Mouse (Mus musculus) cerebellum, adult 9-10 months (tissue): ENCODE measurements at regions not wholly inside any gene's neighbourhood (a gene's known extent, or its start where the extent isn't known, plus 50 kb on each side); places are given as distances from the start of the nearest gene placed in this dataset.

Experiments
- DNase-seq: peaks from one replicate; pipeline ENCODE4 v3.0.0; 2022

DNA sequence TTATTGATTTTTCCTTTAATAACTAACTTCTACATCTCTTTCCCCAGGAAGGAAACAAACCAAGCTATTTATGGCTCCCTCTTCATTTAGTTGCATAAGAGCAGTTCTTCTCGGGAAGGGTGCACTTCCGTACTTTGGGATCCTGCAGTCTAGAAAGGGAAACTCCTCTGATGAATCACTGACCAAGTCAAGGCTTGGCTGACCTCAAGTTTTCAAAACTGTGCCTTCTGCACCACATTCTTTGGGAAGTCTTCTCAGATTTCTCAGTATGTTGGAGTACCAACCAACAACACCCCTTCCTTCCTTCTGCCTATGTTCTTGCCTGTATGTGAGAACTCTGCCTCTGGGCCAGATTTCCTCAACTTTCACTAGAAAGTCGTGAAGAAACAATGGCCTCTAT, 1452.6 kb downstream of the Gsdmc2 start:
- DNase-seq = no peak

GRCm38 (mm10) chr15:62389431-62390105, 1455.4 kb downstream of the Gsdmc2 start:
- no peak for DNase-seq

- no peak for DNase-seq
Observed at GRCm38 (mm10) chr15:62382233-62382632, 1459.4 kb upstream of the A1bg start.

DNA sequence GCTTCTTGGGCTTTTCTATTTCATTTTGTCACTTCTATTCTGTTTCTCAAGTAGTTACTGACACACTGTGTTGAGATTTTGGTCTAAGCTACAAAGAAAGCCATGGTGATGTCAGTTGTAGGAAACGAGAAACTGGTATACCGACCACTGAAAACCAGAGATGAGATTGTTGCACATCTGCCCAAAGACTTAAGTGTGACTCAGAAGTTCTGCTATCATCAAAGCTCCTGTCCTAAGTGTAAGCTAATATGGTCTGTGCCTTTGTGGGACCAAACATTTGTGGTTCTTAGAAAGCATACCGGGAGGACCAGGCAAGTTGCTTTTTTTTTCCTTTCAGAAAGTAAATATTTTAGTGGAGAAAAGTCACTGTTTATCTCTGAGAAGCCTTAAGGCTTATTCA, 1451.8 kb upstream of the A1bg start:
- DNase-seq = no peak

GRCm38 (mm10) chr15:62361171-62361570, 1438.4 kb upstream of the A1bg start:
- no peak for DNase-seq

DNA sequence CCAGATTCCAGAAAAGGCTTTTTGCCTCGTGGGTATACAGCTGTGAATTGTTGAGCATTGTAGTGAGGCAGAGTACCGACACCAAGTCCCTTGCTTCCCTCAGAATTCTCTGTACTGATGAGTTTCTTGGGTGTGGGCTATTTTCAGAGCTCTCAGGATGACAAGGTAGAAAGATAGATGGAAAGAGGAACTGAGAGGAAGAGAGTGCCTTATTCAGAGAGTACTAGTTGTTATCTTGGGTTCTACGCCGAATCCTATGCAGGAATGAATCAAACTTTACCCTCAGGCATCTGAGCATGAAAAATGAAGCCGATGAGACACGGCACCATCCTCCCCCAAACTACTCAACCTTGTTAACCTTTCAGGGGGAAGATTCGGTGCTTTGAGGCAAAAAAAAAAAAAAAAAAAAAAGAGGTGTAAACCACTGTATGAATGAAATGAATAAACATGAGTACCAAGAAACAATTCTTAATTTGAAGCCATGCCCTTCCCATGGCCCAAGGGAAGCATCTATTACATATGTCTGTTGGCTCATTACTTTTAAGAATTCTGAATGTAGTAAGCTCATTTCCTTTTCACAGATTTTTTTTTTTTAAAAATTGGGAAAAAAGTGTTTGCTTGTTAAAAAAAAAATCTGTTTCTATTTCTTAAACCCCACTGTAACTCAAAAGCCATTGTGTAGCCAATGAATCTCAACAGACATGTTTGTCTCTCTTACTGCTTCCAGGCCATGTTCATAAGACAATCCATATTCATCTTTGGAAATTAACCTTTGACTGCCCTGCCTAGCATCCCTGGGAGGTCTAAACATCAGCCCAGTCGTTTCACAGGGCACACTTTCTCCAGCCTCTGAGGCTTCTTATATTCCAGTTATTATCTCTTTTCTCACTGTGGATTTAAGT, 1435.8 kb upstream of the A1bg start:
- no peak for DNase-seq

DNA sequence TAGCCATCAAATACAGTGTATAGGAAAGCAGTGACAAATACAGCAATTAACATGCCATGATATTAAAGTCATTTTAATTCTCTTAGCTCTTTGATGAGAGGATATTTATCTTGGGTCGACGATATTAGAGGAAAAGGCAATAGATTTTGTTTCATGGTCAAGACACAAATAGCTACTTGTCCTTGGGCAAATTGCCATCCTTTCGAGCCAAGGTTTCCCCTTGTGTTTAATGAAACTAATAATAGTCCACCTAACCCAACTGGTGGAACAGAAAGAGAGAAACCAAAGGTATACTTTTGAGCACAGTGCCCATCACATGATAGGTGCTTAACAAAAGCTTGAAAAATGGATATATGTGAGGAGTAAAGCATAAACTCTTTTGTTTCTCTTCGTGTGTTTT, 1431.0 kb upstream of the A1bg start:
- DNase-seq = no peak

GRCm38 (mm10) chr15:62350862-62351757, 1428.3 kb upstream of the A1bg start:
- DNase-seq = no peak

DNA sequence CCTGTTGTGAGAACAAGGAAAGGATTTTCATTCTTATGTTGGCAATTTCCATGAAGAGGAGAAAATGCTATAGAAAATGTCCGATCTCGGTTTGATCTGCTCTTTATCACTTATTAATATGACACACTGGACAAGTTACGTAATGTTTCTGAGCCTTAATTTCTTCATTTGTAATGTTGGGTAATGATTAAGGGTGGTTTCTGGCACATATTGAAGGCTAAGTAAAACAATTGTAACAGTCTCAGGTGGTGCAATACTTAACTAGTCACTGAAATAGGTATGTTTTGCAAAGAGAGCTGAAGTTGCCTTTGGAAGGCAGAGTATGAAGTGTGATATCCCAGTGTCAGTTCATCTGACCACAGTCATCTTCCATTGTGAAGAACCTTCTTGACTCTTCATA, 1427.2 kb upstream of the A1bg start:
- no peak for DNase-seq

GRCm38 (mm10) chr15:62348956-62349355, 1426.1 kb upstream of the A1bg start:
- no peak for DNase-seq

DNA sequence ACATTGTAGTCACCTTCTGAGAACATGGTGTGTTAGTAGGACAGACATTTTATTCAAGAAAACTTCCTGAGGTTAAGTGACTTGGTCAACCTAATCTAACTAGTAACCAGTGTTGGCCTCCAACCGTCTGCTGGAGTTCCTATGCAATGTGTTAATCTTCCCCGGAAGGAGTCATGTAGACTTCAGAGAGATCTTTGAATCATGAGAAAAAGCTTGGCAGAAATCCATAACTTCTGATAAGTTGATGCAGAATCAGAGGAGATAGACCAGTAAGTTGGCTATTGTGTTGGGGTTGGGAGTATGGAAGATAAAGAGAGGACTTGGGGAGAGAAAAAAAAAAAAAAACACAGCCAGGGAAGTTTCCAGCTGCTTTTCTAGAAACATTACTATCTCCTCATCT, 1424.9 kb upstream of the A1bg start:
- no peak for DNase-seq

- DNase-seq = no peak
Observed at GRCm38 (mm10) chr15:62345893-62346292, 1423.1 kb upstream of the A1bg start.

DNA sequence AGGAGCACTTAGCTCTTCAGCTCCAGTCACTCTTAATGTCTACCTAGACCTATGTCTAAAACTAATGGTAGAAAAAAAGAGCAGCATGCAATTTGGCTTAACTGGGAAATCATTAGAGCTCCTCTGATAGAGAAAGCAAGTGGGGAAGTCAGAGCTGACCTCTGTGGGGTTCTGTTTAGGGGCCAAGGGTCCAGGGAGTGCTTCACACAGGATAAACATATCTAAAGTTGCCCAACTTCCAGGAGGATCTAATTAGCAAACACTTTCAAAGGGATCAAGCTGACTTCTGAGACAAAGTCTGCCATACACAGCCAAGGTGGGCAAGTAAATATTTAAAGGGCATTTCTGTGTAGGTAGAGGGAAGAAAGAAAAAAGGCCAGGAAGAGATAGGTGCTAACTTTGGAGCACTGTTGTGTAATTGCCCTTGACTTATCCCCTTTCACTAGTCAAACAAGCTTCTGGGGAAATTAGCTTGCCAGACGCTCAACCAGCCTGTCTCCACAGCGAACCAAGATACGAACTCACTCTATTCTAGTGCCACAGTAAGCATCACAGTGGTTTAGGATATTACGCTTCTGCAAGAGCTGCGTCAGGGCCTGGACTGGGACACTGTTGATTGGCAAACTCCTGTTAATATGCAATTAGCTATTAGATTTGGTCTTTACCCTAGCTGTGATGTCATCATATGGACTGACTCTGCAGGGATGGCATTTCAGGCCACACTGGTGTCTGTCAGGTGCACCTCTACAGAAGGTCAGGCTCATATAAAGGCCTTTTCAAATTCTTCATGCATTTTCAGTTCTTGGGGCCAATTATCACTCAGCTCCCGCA, 1413.9 kb upstream of the A1bg start:
- no peak for DNase-seq

- no peak for DNase-seq
Observed at GRCm38 (mm10) chr15:62334256-62335009, 1411.6 kb upstream of the A1bg start.

DNA sequence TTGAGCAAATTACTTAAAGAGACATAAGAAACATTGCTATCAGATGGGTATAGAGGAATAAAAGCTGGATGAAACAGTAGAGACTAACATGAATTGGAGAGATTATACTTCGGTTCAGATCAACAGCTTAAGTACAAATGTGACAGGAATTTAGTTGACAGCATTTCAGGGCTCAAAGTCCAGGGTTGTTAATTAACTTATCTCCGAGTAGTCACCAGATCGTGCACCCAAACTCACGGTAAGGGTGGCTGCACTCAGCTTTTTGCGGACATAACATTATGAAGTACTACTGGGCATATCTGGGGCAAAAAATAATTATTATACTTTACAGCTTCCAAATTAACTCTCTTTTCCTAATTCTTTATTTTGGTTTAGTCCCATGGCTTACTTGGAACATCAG, 1409.3 kb upstream of the A1bg start:
- DNase-seq = no peak

DNA sequence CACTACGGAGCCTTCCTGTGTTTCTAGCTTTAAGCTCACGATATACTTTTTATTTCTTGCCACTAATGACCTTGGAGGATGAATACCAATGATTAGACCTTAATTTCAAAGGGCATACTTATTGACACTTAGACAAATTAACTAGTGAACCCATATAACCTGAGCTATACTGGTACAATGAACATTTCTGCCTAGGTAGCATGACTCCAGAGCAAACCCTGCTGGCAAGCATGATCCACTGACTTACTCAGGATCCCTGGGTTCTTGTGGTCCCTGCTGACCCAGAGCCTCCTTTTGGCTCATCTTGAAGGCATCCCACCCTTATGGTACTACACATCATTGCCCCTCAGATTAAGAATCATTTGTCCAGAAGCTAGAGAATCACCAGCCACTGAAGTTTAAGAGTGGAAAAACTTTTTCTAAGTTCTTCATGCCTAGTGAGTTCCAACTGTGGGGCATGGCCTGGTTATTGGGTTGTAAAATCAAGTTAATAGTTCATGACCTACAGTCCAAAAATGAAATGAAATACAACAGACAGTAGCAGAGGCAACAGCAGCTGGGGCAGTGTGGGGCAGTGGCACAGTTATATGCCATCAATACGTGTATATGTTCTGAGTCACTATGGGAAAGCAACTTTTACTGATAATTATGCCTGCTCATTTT, 1408.5 kb upstream of the A1bg start:
- no peak for DNase-seq

- DNase-seq = no peak
Observed at GRCm38 (mm10) chr15:62328920-62329319, 1406.1 kb upstream of the A1bg start.

- no peak for DNase-seq
Observed at GRCm38 (mm10) chr15:62328305-62328881, 1405.6 kb upstream of the A1bg start.

DNA sequence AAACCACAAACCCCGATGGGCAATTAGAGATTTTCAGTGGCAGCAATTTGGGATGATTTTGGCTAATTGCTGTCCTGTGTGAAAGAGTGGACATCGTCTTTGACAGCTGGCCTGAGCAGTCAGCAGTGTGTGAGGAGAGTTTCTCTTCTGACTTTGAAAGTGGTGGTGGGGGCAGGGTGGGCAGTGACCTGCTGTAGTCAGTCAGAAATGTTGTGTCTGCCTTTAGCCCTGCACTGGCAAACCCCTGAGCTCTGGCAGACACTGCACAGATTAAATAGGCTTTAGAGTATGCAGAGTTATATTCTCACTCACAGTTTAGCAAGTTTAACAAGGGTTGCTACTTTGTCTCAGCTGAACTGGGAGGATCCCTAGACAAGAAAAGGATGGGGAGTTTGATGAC, 1404.7 kb upstream of the A1bg start:
- DNase-seq = no peak

DNA sequence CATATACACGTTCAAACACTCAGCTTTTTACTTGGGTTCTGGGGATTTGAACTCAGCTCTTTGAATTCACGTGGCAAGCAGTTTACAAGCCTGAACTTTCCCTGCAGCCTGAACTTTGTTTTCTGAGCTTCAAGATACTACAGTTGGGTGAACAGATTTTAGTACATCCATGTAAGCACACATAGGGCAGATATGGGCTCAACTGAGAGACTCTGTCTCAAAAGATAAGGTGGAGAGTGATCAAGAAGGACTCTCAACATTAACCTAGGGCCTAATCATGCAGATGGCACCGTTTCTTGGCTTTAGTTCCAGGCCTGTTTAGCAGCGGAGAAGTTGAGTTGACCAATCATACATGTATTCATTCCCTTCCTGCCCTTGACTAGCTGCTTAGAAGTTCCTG, 1403.7 kb upstream of the A1bg start:
- no peak for DNase-seq
